Mouse (Mus musculus): ENCODE data around the gene Far2. TPM values are rescaled to one million over a fixed set of nuclear protein-coding genes. Genes with fewer than 3 reads are reported as not detected.
A peak's percentile ranks its signal among the peaks of the same experiment; 100 is the strongest.

Gene Far2
- total RNA-seq (2017), result 1.7 and 4.9 TPM in 2 replicates

DNA sequence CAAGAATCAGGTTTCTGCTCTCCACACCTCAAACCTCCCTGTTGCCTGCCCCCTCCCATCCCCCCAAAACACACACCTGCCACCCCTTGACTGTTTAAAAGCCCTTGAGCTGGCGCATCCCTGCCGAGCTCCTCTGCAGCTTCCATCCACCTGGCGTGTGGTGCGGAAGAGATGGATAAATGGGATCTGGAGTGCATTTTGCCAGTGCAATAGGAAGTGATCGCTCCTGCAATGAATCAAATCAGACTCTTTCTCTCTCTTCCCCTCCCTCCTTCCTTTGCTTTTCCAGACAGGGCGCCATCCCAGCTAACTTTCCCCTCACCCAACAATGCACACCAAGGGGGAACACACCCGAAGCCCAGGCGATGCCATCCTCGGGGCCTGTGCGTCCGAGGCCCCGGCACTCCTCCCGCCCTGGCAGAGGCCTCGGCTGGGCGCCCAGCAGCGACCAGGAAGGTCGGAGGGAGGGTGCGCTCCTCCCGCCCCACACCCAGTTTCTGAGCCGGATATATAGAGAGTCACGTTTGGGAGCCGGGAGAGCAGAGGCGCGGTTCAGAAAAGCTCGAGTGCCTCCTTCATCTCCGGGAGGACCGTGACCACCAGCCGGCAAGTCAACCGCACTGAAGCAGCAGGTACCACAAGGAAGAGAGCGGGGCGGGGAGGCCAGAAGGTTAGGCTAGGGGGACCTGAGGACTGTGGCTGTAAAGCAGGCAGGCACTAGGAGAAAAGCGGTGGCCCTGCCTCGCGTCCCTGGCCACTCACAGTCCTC is at the start of gene Far2:
Far2 (plus strand) TSS at position 379 of the 769 bp plus-strand sequence.
- ATAC-seq (replicated peaks in 1 of 2; ENCODE audit: insufficient read depth in 1 of 2, low FRiP score in 2 of 2, low TSS enrichment in 1 of 2, low read depth in 1 of 2, poor library complexity in 2 of 2, severe bottlenecking in 2 of 2), result 0 out of 4 replicates have a peak, but pooled peaks of 1 of the 2 experiments have one; percentile 25

DNA sequence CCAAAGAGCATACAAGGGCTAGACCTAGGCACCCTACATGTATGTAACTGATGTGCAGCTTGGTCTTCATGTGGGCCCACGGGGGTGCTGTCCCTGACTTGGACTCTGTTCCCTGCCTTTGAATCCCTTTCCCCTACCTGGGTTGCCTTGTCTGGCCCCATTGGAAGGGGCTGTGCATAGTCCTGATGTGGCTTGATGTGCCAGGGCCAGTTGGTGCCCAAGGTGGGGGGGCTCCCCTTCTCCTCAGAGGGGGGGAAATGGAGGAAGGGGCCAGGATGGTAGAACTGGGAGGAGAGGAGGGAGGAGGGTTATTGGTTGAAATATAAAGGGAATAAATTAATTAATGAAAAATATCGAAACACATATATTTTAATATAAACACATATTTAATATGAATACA is 46.6 kb upstream of the Far2 start:
- no peak for ATAC-seq (replicated peaks in 1 of 2; ENCODE audit: insufficient read depth in 1 of 2, low FRiP score in 2 of 2, low TSS enrichment in 1 of 2, low read depth in 1 of 2, poor library complexity in 2 of 2, severe bottlenecking in 2 of 2)

DNA sequence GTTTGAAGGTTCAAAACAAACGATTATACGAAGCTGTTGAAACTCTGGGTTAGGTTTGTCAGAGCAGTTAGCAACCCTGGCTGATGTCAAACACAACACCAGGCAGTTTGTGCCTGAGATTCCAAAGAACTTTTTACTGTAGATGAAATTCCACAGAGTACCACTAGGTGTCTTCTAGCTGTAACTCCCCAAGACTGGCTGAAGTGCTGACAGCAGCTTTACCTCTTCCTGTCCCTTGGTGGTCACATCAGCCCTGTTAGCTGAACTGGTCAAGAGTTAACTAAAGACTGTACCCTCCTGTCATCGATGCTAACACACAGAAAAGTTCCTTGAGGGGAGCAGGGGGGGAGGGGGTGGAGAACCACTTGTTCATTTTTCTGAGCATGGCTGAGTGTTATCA is 46.0 kb upstream of the Far2 start:
- ATAC-seq (replicated peaks in 1 of 2; ENCODE audit: insufficient read depth in 1 of 2, low FRiP score in 2 of 2, low TSS enrichment in 1 of 2, low read depth in 1 of 2, poor library complexity in 2 of 2, severe bottlenecking in 2 of 2), result peak in 1 of 2 experiments; percentile 75; a peak in 3 of 4 replicates

DNA sequence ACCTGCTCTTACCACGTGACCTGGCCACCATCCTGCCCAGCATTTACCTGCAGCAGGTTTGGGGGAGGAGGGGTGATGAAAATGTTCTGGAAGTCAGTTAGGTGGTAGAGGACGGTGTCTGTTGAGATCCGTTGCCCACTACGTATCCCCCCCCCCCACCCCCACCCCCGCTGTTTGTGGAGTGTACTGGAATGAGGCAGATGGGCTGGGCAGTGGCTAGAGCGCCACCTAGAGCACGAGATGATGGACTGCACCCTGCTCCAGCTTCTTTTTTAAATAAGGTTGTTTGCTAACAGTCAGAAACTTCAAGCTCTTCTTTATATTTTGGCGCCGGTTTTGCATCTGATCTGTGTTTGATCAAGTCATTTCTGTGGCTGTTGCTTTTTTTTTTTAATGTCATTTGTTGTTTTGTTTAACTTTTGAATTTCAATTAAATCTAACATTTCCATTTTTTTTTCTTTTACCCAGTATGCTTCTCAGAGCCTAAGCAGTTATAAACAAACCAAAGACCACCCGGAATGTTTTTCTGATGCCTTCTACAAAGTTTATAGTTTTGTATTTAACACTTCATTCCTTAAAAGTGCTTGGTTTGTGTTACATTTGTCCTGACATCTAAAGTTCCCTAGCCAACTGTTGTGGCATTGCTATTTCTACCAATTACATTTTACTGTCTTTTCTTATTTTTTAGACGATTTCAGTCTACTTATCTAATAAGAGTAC is 40.8 kb upstream of the Far2 start:
- no peak for ATAC-seq (replicated peaks in 1 of 2; ENCODE audit: insufficient read depth in 1 of 2, low FRiP score in 2 of 2, low TSS enrichment in 1 of 2, low read depth in 1 of 2, poor library complexity in 2 of 2, severe bottlenecking in 2 of 2)

DNA sequence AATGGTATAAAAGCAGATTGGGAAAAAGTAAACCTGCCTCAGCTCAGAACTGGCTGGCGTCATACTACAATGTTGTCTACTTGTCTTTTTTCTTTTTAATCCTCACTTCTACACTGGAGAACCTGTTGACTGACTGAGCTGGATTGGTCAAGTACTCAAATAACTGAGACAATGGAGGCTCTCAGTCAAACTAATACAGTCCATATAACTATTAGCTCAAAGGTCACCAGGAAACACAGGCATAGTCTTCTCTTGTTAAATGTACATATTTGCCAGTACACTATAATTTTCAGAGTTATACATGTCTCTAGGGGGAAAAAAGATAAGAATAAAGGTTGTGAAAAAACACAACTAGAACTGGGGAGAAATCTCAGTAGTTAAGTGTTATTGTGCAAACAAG is 6.3 kb upstream of the Far2 start:
- no peak for ATAC-seq (replicated peaks in 1 of 2; ENCODE audit: insufficient read depth in 1 of 2, low FRiP score in 2 of 2, low TSS enrichment in 1 of 2, low read depth in 1 of 2, poor library complexity in 2 of 2, severe bottlenecking in 2 of 2)

DNA sequence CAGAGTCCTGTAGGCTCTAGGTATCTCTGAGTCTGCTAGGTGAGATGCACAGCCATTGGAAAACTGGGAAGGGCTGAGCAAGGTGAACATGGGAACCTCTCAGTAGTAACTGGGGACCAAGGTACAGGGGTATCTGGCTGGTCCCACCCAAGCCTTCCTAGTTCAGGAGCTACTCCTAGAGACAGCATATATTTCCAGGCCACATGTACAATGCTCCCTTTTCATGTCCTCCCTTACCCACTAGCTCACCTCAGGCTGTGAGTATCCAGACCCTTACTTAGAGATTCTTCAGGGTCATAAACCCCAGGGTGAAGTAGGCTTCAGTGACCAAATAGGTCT is 560 bp downstream of the Far2 start:
- ATAC-seq (replicated peaks in 1 of 2; ENCODE audit: insufficient read depth in 1 of 2, low FRiP score in 2 of 2, low TSS enrichment in 1 of 2, low read depth in 1 of 2, poor library complexity in 2 of 2, severe bottlenecking in 2 of 2), result no peak

DNA sequence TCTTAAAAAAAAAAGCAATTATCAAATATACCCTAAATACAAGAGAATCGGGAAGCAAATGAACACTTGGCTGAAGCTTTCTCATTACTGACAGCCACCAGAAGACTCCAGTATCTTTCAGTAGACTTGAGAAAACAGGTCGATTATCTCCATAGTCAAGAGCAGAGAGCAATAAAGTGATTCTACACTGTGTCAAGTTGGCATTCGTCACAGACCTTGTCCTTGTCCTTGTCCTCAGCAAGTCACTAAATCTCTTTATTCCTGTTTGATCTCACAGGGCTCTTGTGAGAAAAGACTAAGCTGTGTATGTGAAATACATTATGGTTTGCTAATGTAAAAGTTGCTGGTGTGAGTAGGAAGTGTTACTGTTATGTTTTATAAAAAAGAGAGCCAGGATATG is 16.1 kb downstream of the Far2 start:
- no peak for ATAC-seq (replicated peaks in 1 of 2; ENCODE audit: insufficient read depth in 1 of 2, low FRiP score in 2 of 2, low TSS enrichment in 1 of 2, low read depth in 1 of 2, poor library complexity in 2 of 2, severe bottlenecking in 2 of 2)

DNA sequence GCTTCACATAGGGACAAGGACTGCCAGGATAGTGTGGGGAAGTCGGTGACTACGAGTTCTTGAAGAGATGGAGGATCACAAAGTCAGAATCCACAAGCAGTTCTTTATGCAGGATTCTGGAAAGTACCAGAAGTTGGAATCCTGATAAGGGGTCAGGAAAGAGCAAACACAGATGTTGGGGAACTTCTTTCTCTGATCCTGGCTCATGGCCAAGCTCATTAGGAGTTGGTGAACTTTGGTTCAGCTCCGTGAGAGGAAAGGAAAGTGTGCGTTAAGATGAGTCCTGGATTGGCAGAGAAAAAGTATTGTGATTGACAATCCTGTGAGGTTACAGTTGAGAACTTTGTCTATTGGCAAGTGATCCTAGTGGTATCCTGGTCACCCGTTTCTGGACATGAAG is 19.2 kb downstream of the Far2 start:
- no peak for ATAC-seq (replicated peaks in 1 of 2; ENCODE audit: insufficient read depth in 1 of 2, low FRiP score in 2 of 2, low TSS enrichment in 1 of 2, low read depth in 1 of 2, poor library complexity in 2 of 2, severe bottlenecking in 2 of 2)

DNA sequence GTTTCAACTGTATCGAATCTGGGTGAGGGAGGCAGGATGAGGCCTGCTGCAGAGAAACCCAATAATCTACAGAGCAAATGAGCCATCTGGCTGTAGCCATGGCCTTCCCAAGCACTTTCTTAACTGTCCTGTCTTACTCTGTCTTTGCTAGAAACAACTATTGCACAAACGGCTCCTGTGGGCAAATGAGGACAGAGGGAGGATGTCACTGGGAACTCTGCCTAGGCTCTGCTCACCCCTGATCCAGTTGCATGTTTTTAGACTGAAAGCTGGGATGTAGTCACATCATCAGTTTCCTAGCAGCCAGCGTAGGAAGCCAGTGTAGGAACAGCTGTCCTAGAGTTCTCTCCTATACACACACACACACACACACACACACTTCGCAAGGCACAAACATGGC is 21.7 kb downstream of the Far2 start:
- no peak for ATAC-seq (replicated peaks in 1 of 2; ENCODE audit: insufficient read depth in 1 of 2, low FRiP score in 2 of 2, low TSS enrichment in 1 of 2, low read depth in 1 of 2, poor library complexity in 2 of 2, severe bottlenecking in 2 of 2)

DNA sequence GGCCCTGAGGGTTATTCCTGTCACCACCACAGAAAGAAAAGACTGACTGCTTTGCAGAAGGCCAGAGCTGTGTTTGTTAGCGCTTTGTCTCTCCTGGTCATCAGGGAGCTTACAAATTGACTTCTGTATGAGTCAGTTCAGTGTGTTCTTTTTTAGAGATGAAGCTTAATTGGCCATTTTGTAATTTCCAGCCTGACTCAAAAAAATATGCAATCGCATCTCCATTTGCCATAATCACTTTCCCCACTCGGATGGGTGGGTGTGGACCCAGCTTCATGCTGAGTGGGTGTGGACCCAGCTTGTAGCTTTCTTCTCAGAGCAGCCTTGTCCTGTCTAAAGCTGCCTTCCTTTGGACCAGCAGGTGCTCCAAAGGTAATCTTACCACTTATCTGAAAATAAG is 26.5 kb downstream of the Far2 start:
- no peak for ATAC-seq (replicated peaks in 1 of 2; ENCODE audit: insufficient read depth in 1 of 2, low FRiP score in 2 of 2, low TSS enrichment in 1 of 2, low read depth in 1 of 2, poor library complexity in 2 of 2, severe bottlenecking in 2 of 2)

DNA sequence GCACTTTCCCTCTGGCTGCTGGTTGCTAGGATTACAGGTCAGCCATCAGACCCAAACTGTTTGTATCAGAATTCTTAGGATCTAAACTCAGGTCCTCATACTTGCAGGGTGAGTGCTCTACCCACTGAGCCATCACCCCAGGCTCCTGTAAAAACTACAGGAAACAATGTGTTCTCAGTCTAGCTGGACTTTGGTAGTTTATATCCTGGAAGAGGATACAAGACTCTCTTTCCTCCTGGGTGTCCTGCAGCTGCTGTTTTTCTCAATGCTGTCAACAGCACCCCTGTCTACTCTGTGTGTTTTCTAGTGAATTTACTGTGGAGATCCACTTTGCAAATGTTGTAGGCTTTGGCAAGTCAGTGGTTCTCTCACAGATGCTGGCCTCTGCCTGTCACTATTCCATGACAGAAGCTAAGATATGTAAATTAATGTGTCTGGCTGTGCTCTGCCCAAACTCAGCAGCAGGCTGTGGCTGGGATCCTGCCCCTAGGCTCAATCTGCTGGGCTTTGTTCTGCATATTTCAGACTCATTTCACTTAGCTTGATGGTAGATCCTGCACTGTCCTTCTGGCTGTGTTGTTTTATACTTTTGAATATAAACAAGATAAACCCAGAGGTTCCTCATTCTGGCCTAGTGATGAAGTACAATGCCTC is 27.3 kb downstream of the Far2 start:
- ATAC-seq (replicated peaks in 1 of 2; ENCODE audit: insufficient read depth in 1 of 2, low FRiP score in 2 of 2, low TSS enrichment in 1 of 2, low read depth in 1 of 2, poor library complexity in 2 of 2, severe bottlenecking in 2 of 2), result no peak

DNA sequence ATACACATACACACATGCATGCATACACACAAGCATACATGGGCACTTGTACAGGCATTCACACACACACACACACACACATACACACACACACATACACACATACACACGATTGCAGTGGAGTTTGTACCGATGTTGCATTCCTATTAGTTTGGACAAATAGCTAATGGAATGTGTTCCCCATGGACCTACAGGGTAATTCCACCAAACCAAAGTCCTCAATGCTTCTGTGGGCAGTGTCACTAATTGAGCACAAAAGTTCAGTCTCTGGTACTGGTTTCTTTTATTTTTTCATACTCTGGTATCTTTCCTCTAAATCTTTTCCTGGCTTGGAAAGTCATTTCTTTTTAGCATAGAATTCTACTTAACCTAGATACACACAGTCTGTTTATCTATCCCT is 36.8 kb downstream of the Far2 start:
- ATAC-seq (replicated peaks in 1 of 2; ENCODE audit: insufficient read depth in 1 of 2, low FRiP score in 2 of 2, low TSS enrichment in 1 of 2, low read depth in 1 of 2, poor library complexity in 2 of 2, severe bottlenecking in 2 of 2), result no peak

DNA sequence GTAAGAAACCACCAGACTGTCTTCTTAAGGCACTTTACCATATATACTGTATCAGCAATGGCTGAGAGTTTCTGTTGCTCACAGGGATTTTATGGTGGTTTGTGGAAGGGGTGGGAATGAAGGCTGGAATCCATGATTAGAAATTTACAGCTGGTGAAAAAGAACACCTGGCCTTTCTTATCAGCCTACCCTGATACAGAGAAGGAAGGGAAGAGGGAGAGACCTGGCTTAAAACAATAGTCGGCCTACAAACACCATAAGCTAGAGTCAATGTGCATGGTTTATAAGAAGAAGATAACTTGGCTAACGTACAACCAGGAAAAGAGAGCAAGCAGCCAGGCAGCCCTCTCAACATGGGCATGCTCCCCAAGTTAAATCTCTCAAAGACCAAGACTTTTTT is 37.3 kb downstream of the Far2 start:
- ATAC-seq (replicated peaks in 1 of 2; ENCODE audit: insufficient read depth in 1 of 2, low FRiP score in 2 of 2, low TSS enrichment in 1 of 2, low read depth in 1 of 2, poor library complexity in 2 of 2, severe bottlenecking in 2 of 2), result no peak

DNA sequence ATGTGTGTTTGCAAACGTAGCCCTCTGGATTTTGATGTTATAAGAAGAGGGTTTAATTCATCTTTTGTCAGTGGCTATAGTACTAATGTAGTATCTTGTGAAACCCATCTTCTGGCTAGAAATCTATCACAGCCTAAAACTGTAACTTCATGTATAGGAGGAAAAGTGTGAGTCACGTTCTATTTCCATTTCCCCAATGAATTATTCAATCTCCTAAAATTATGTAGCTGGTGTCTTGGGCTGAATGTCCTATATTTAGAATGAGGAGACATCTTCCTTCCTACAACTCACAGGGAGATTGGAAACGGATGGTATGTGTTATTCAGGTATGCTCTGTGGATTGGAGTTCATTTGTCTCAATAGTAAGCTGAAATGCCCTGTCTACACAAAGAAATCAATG is 50.0 kb downstream of the Far2 start:
- ATAC-seq (replicated peaks in 1 of 2; ENCODE audit: insufficient read depth in 1 of 2, low FRiP score in 2 of 2, low TSS enrichment in 1 of 2, low read depth in 1 of 2, poor library complexity in 2 of 2, severe bottlenecking in 2 of 2), result no peak

DNA sequence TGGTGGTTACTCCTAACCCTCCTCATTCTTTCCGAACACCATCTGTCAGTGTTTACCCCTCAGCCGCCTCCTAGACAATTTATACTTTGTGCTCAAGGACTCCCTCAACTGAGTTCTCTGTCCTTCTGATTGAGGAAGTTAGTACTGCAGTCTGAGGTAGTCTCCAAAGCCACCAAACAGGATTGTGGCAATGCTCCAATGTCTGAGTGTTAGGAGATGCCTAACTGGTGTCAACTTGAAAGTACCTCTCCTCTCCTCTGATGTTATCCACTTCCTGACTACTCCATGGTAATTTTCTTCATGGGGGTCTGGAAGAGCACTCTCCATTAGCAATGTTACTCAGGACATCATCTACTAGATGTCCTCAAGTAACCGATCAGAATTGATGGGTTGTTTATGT is 54.9 kb downstream of the Far2 start:
- peak; percentile 30 to 64; a peak in 3 of 4 replicates for ATAC-seq (replicated peaks in 1 of 2; ENCODE audit: insufficient read depth in 1 of 2, low FRiP score in 2 of 2, low TSS enrichment in 1 of 2, low read depth in 1 of 2, poor library complexity in 2 of 2, severe bottlenecking in 2 of 2)

DNA sequence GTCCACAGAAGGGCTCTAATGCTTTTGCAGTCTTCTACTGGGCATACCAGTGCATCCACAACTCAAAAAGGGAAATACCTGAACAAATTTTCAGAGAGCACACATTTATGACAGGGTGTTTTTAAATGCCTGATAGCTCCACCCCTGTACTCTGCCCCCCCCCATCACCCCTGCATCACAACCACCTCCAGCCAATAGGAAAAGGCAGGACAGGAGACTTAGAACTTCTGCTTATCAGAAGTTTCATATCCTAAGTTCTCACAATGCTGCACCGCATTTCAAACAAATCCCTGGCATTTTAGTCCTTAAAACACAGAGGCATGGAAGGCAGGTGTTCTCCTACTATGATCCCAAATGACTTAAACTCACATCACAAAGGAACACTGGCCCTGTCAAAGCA is 55.4 kb downstream of the Far2 start:
- no peak for ATAC-seq (replicated peaks in 1 of 2; ENCODE audit: insufficient read depth in 1 of 2, low FRiP score in 2 of 2, low TSS enrichment in 1 of 2, low read depth in 1 of 2, poor library complexity in 2 of 2, severe bottlenecking in 2 of 2)

DNA sequence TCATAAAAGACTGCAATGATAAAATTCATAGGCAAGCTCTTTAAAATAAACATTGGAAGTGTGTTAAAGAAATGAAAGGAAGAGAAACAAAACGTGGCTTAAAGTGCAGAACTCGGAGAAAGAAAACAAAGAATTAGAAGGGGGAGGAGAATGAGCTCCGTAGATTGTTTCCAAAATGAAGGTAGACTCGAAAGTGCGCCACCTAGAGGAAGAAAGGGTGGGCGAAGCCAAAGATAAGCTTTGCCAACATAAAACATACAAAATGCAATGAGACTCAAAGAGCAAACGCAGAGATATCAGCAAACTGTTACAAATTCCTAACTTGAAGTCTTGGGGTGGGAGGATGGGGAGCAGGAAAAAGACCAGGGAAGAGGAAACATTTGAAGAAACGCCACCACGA is 57.2 kb downstream of the Far2 start:
- no peak for ATAC-seq (replicated peaks in 1 of 2; ENCODE audit: insufficient read depth in 1 of 2, low FRiP score in 2 of 2, low TSS enrichment in 1 of 2, low read depth in 1 of 2, poor library complexity in 2 of 2, severe bottlenecking in 2 of 2)

DNA sequence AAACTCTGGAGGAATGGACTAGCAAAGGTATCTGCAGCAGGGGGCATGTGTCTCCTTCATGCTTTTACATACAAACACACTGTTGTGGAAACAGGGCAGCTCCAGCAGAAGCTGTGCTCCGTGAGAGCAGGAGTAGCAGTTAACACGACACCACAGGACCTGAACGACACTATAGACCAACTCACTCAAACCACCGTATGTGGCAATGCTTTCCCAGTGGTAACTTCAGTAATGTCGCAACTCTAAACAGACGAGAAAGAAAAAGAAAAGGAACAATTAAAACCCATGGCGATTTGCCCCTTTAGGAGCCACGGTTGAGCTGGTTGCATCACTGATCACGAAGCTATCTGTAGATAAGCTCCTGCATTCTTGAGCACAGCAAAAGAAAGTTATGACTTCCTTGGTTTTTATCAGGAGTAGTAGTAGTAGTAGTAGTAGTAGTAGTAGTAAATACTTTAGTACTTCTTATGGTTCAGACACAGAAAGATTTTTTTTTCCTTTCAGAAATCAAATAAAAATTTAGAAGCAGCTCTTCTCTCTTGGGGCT is 58.7 kb downstream of the Far2 start:
- peak in 1 of 2 experiments; percentile 28; a peak in 2 of 4 replicates for ATAC-seq (replicated peaks in 1 of 2; ENCODE audit: insufficient read depth in 1 of 2, low FRiP score in 2 of 2, low TSS enrichment in 1 of 2, low read depth in 1 of 2, poor library complexity in 2 of 2, severe bottlenecking in 2 of 2)
